ENCODE assay signal across 12 mouse cellular contexts in genomic region chr17:36001121-36001897, GRCm38 (mm10). TPM values are rescaled to one million over a fixed set of nuclear protein-coding genes. Genes with fewer than 3 reads are reported as not detected.
DNase-seq lines count a peak whose midpoint lies in the region; ATAC-seq and TF ChIP-seq lines count a peak whose summit lies in the region.
"Had no signal": no experiment of that assay in that cellular context is flagged by ENCODE, and none has a peak within 500 bp of the region (broad histone marks: within the 10 kb centered on the region; RNA-seq: fewer than 3 reads in every experiment).

No protein-coding gene starts in this region.

- TF ChIP-seq EP300 in liver, postnatal 0 days (IDR thresholded peaks at IDR 0.05; ENCODE audit: low read depth) = no peak
- no peak for TF ChIP-seq EP300 in stomach, postnatal 0 days (optimal IDR thresholded peaks at IDR 0.05)

- no peaks in the 10 kb centered on the region for H3K36me3 ChIP-seq in thymus, adult 2 months (ENCODE audit: control insufficient read depth, insufficient read depth, low read length)
- H3K36me3 ChIP-seq in liver, postnatal 0 days (replicated peaks; ENCODE audit: insufficient read depth, low read length) = peaks cover 13% of the 10 kb centered on the region
- no peaks in the 10 kb centered on the region for H3K36me3 ChIP-seq in hindbrain, embryonic 11.5 days (ENCODE audit: control insufficient read depth, insufficient read depth, low read length)
- no peaks in the 10 kb centered on the region for H3K36me3 ChIP-seq in stomach, postnatal 0 days (ENCODE audit: control insufficient read depth, insufficient read depth, low read length)

- 46% methylated on average over 12 of the region's 12 CpGs for WGBS in thymus, adult 2 months
- 78% methylated on average over 12 of the region's 12 CpGs for WGBS in liver, postnatal 0 days (ENCODE audit: insufficient replicate concordance)
- 97% methylated on average over 12 of the region's 12 CpGs for WGBS in hindbrain, embryonic 11.5 days
- 84% methylated on average over 12 of the region's 12 CpGs for WGBS in stomach, postnatal 0 days

- TF ChIP-seq CTCF in thymus, adult 2 months (IDR thresholded peaks at IDR 0.05; ENCODE audit: borderline replicate concordance, control insufficient read depth, extremely low read depth, insufficient read depth, low read length, poor library complexity) = no peak
- TF ChIP-seq CTCF in liver, postnatal 0 days (IDR thresholded peaks at IDR 0.05; ENCODE audit: low read depth) = no peak
- TF ChIP-seq CTCF in stomach, postnatal 0 days (IDR thresholded peaks at IDR 0.05; ENCODE audit: low read depth) = no peak

- peak overlapping the region; percentile 49; the same call in 1 of the 2 replicates for H3K27ac ChIP-seq in thymus, adult 2 months (ENCODE audit: control insufficient read depth, insufficient read depth, low read length)
- peak overlapping the region; percentile 85 for H3K27ac ChIP-seq in liver, postnatal 0 days (ENCODE audit: low read depth)
- no peak overlapping the region for H3K27ac ChIP-seq in hindbrain, embryonic 11.5 days (ENCODE audit: low read depth, low read length)
- no peak overlapping the region for H3K27ac ChIP-seq in stomach, postnatal 0 days (replicated peaks)
- H3K27ac ChIP-seq: hindbrain, embryonic 12.5 days; limb, embryonic 12.5 days had no signal

- 0 out of 2 replicates have a peak overlapping the region, but pooled peaks have one; percentile 3 for H3K9ac ChIP-seq in liver, postnatal 0 days (replicated peaks)
- no peak overlapping the region for H3K9ac ChIP-seq in hindbrain, embryonic 11.5 days (ENCODE audit: low read depth, low read length)
- no peak overlapping the region for H3K9ac ChIP-seq in stomach, postnatal 0 days (ENCODE audit: low read length)
- H3K9ac ChIP-seq: hindbrain, embryonic 12.5 days; limb, embryonic 12.5 days had no signal

- no peak for TF ChIP-seq POLR2A in thymus, adult 2 months (IDR thresholded peaks at IDR 0.05; ENCODE audit: control insufficient read depth, extremely low read depth, insufficient read depth, low read length, poor library complexity)

- peak; percentile 26 for ATAC-seq in activated CD4-positive, CD25-positive, alpha-beta regulatory T cell, adult 4 months
- ATAC-seq in liver, postnatal 0 days = peak; percentile 48
- no peak for ATAC-seq in hindbrain, embryonic 11.5 days (ENCODE audit: low FRiP score)
- ATAC-seq in stomach, postnatal 0 days (ENCODE audit: low FRiP score, low TSS enrichment) = no peak

- peaks cover 33% of the 10 kb centered on the region for H3K4me1 ChIP-seq in thymus, adult 2 months (replicated peaks; ENCODE audit: control insufficient read depth, insufficient read depth, low read length)
- H3K4me1 ChIP-seq in liver, postnatal 0 days (ENCODE audit: insufficient read depth) = peaks cover 32% of the 10 kb centered on the region
- H3K4me1 ChIP-seq in hindbrain, embryonic 11.5 days (replicated peaks; ENCODE audit: control insufficient read depth, insufficient read depth, low read length) = no peaks in the 10 kb centered on the region
- no peaks in the 10 kb centered on the region for H3K4me1 ChIP-seq in stomach, postnatal 0 days (replicated peaks; ENCODE audit: control insufficient read depth, insufficient read depth)

- H3K9me3 ChIP-seq in liver, postnatal 0 days (ENCODE audit: low read length) = 0 out of 2 replicates have a peak, but pooled peaks cover 2% of the 10 kb centered on the region
- H3K9me3 ChIP-seq in hindbrain, embryonic 11.5 days (ENCODE audit: control insufficient read depth, low read length) = no peaks in the 10 kb centered on the region
- H3K9me3 ChIP-seq in stomach, postnatal 0 days (ENCODE audit: control insufficient read depth, low read length) = no peaks in the 10 kb centered on the region
- H3K9me3 ChIP-seq: limb, embryonic 12.5 days had no signal

- DNase-seq in thymus, adult 2 months = peak; percentile 46
- DNase-seq in thymus, adult 18-20 months = no peak
- DNase-seq in liver, postnatal 0 days = no peak
- no peak for DNase-seq in MN1 (ENCODE audit: low spot score)
- DNase-seq in hindbrain, embryonic 11.5 days (ENCODE audit: low spot score) = no peak
- DNase-seq in stomach, postnatal 0 days (ENCODE audit: low spot score) = no peak
- DNase-seq: cerebellum, adult 8-10 months; gastrocnemius, postnatal 25 days; kidney, postnatal 25 days had no signal

- H3K4me3 ChIP-seq in thymus, adult 2 months (ENCODE audit: control insufficient read depth, insufficient read depth, low read length) = no peak overlapping the region
- no peak overlapping the region for H3K4me3 ChIP-seq in liver, postnatal 0 days (ENCODE audit: low read depth, low read length)
- no peak overlapping the region for H3K4me3 ChIP-seq in hindbrain, embryonic 11.5 days (ENCODE audit: low read depth, low read length)
- no peak overlapping the region for H3K4me3 ChIP-seq in stomach, postnatal 0 days (ENCODE audit: low read depth, low read length)
- H3K4me3 ChIP-seq: hindbrain, embryonic 12.5 days; limb, embryonic 12.5 days had no signal

- no peaks in the 10 kb centered on the region for H3K27me3 ChIP-seq in thymus, adult 2 months (ENCODE audit: control insufficient read depth, insufficient read depth, low read length)
- H3K27me3 ChIP-seq in liver, postnatal 0 days (ENCODE audit: insufficient read depth, low read length) = no peaks in the 10 kb centered on the region
- H3K27me3 ChIP-seq in hindbrain, embryonic 11.5 days (ENCODE audit: control insufficient read depth, insufficient read depth, low read length) = no peaks in the 10 kb centered on the region
- H3K27me3 ChIP-seq in stomach, postnatal 0 days (ENCODE audit: control insufficient read depth, insufficient read depth, low read length) = no peaks in the 10 kb centered on the region
- H3K27me3 ChIP-seq: hindbrain, embryonic 12.5 days; limb, embryonic 12.5 days had no signal

- H3K4me2 ChIP-seq in liver, postnatal 0 days (ENCODE audit: low read depth, low read length) = peak overlapping the region; percentile 66
- H3K4me2 ChIP-seq in hindbrain, embryonic 11.5 days (replicated peaks; ENCODE audit: low read depth, low read length) = no peak overlapping the region
- H3K4me2 ChIP-seq in stomach, postnatal 0 days (replicated peaks; ENCODE audit: low read depth) = no peak overlapping the region
- H3K4me2 ChIP-seq: hindbrain, embryonic 12.5 days; limb, embryonic 12.5 days had no signal

RNA-seq across cellular contexts. Expression of gene H2-T24, which starts 19.1 kb away (rescaled TPM):
- 15.0 and 20.4 TPM in 2 replicates for polyA plus RNA-seq in thymus, adult 2 months (2012; rRNA removed)
- 10 to 100 TPM; 36.4 to 43.7 TPM for polyA plus RNA-seq in activated CD4-positive, CD25-positive, alpha-beta regulatory T cell, adult 4 months (2017; shearing (Covaris generic))
- polyA plus RNA-seq in liver, postnatal 0 days (2015; fragmentation: Nextera tagmentation; extraction: Ambion mirVana) = 4.6 and 5.4 TPM in 2 replicates
- polyA plus RNA-seq in hindbrain, embryonic 11.5 days (2014; fragmentation: Nextera tagmentation; extraction: Ambion mirVana) = 4.1 and 5.9 TPM in 2 replicates
- polyA plus RNA-seq in stomach, postnatal 0 days (2015; fragmentation: Nextera tagmentation; extraction: Ambion mirVana) = 1.0 and 1.1 TPM in 2 replicates

RNA-seq across cellular contexts. Expression of gene Prr3, which starts 21.3 kb away (rescaled TPM):
- polyA plus RNA-seq in thymus, adult 2 months (2012; rRNA removed) = 35.5 and 42.6 TPM in 2 replicates
- 10 to 100 TPM; 13.6 to 17.6 TPM for polyA plus RNA-seq in activated CD4-positive, CD25-positive, alpha-beta regulatory T cell, adult 4 months (2017; shearing (Covaris generic))
- 6.1 and 6.3 TPM in 2 replicates for polyA plus RNA-seq in liver, postnatal 0 days (2015; fragmentation: Nextera tagmentation; extraction: Ambion mirVana)
- 39.6 and 45.2 TPM in 2 replicates for polyA plus RNA-seq in hindbrain, embryonic 11.5 days (2014; fragmentation: Nextera tagmentation; extraction: Ambion mirVana)
- polyA plus RNA-seq in stomach, postnatal 0 days (2015; fragmentation: Nextera tagmentation; extraction: Ambion mirVana) = 10.8 and 10.9 TPM in 2 replicates

RNA-seq across cellular contexts. Expression of gene Gnl1, which starts 21.7 kb away (rescaled TPM):
- 37.9 and 45.5 TPM in 2 replicates for polyA plus RNA-seq in thymus, adult 2 months (2012; rRNA removed)
- polyA plus RNA-seq in activated CD4-positive, CD25-positive, alpha-beta regulatory T cell, adult 4 months (2017; shearing (Covaris generic)) = 1 to 10 TPM; 8.1 to 9.2 TPM
- polyA plus RNA-seq in liver, postnatal 0 days (2015; fragmentation: Nextera tagmentation; extraction: Ambion mirVana) = 9.5 and 10.8 TPM in 2 replicates
- 28.0 and 29.8 TPM in 2 replicates for polyA plus RNA-seq in hindbrain, embryonic 11.5 days (2014; fragmentation: Nextera tagmentation; extraction: Ambion mirVana)
- polyA plus RNA-seq in stomach, postnatal 0 days (2015; fragmentation: Nextera tagmentation; extraction: Ambion mirVana) = 24.6 and 25.1 TPM in 2 replicates

RNA-seq across cellular contexts. Expression of gene H2-T23, which starts 31.3 kb away (rescaled TPM):
- polyA plus RNA-seq in thymus, adult 2 months (2012; rRNA removed) = 380 and 457 TPM in 2 replicates
- 1,000 to 10,000 TPM in 1 of 2 experiments, 100 to 1,000 TPM in 1; 679 to 1,228 TPM for polyA plus RNA-seq in activated CD4-positive, CD25-positive, alpha-beta regulatory T cell, adult 4 months (2017; shearing (Covaris generic))
- polyA plus RNA-seq in liver, postnatal 0 days (2015; fragmentation: Nextera tagmentation; extraction: Ambion mirVana) = 113 and 120 TPM in 2 replicates
- 3.0 and 4.0 TPM in 2 replicates for polyA plus RNA-seq in hindbrain, embryonic 11.5 days (2014; fragmentation: Nextera tagmentation; extraction: Ambion mirVana)
- polyA plus RNA-seq in stomach, postnatal 0 days (2015; fragmentation: Nextera tagmentation; extraction: Ambion mirVana) = 35.9 and 40.2 TPM in 2 replicates

RNA-seq across cellular contexts. Expression of gene Abcf1, which starts 31.7 kb away (rescaled TPM):
- 128 and 132 TPM in 2 replicates for polyA plus RNA-seq in thymus, adult 2 months (2012; rRNA removed)
- 100 to 1,000 TPM in 1 of 2 experiments, 10 to 100 TPM in 1; 99.6 to 137 TPM for polyA plus RNA-seq in activated CD4-positive, CD25-positive, alpha-beta regulatory T cell, adult 4 months (2017; shearing (Covaris generic))
- 37.8 and 47.7 TPM in 2 replicates for polyA plus RNA-seq in liver, postnatal 0 days (2015; fragmentation: Nextera tagmentation; extraction: Ambion mirVana)
- polyA plus RNA-seq in hindbrain, embryonic 11.5 days (2014; fragmentation: Nextera tagmentation; extraction: Ambion mirVana) = 97.8 and 117 TPM in 2 replicates
- polyA plus RNA-seq in stomach, postnatal 0 days (2015; fragmentation: Nextera tagmentation; extraction: Ambion mirVana) = 54.8 and 71.5 TPM in 2 replicates

Comparison
In these comparisons a context has a peak if more than half of its experiments do, and no peak if none do; other contexts are left out.
1. H3K27ac ChIP-seq: peak in thymus, adult 2 months (single experiment) and liver, postnatal 0 days (single experiment); none in hindbrain, embryonic 11.5 days (single experiment) and stomach, postnatal 0 days (single experiment).
2. ATAC-seq: peak in activated CD4-positive, CD25-positive, alpha-beta regulatory T cell, adult 4 months (single experiment) and liver, postnatal 0 days (single experiment); none in hindbrain, embryonic 11.5 days (single experiment) and stomach, postnatal 0 days (single experiment).